Mouse (Mus musculus) hindbrain, embryonic 12.5 days (tissue): Measurements from ENCODE around the gene Camta1. TPM values are rescaled to one million over a fixed set of nuclear protein-coding genes. Genes with fewer than 3 reads are reported as not detected.
A peak's percentile ranks its signal among the peaks of the same experiment; 100 is the strongest.

Experiments
- ATAC-seq: fragments of 200-750 bp; cut with Nextera tagmentation; 2 replicates; pipeline ENCODE4 v1.8.0; 2017; ENCODE audit warnings: moderate TSS enrichment; ENCODE audit not compliant: low FRiP score
- H3K27ac ChIP-seq: fragments of 300-500 bp; sonication (generic); 2 replicates; pipeline ENCODE4 v1.5.1; 2016; ENCODE audit warnings: mild to moderate bottlenecking
- H3K27me3 ChIP-seq: fragments of 300-500 bp; sonication (generic); 2 replicates; pipeline ENCODE4 v1.6.1; 2016; ENCODE audit warnings: mild to moderate bottlenecking
- H3K36me3 ChIP-seq: fragments of 300-500 bp; sonication (generic); 2 replicates; pipeline ENCODE4 v1.6.1; 2016; ENCODE audit warnings: mild to moderate bottlenecking
- H3K4me1 ChIP-seq: fragments of 300-500 bp; sonication (generic); 2 replicates; pipeline ENCODE4 v1.6.1; 2016
- H3K4me2 ChIP-seq: fragments of 300-500 bp; sonication (generic); replicated peaks from 2 replicates; pipeline ENCODE4 v1.6.1; 2016; ENCODE audit warnings: mild to moderate bottlenecking
- H3K4me3 ChIP-seq: fragments of 300-500 bp; sonication (generic); 2 replicates; pipeline ENCODE4 v1.5.1; 2016; ENCODE audit warnings: mild to moderate bottlenecking
- H3K9ac ChIP-seq: fragments of 300-500 bp; sonication (generic); 2 replicates; pipeline ENCODE4 v1.6.1; 2016; ENCODE audit warnings: mild to moderate bottlenecking, moderate library complexity
- H3K9me3 ChIP-seq: fragments of 300-500 bp; sonication (generic); replicated peaks from 2 replicates; pipeline ENCODE4 v1.6.1; 2016; ENCODE audit warnings: mild to moderate bottlenecking
- WGBS: fragments of 180-500 bp; shearing (Covaris S2); methylation state at CpG from one replicate; pipeline ENCODE4 v1.1.7; 2016; 5-methylcytosine and 5-hydroxymethylcytosine counted together
- polyA plus RNA-seq: library from polyadenylated mRNA; unstranded; fragments of >200 nt; fragmentation: Nextera tagmentation; extraction: Ambion mirVana; gene quantifications from 2 replicates; pipeline ENCODE4 v1.2.1, GENCODE M21; 2016

The Camta1 gene
- polyA plus RNA-seq, 1 experiment from 2014 or later: 136 TPM

DNA sequence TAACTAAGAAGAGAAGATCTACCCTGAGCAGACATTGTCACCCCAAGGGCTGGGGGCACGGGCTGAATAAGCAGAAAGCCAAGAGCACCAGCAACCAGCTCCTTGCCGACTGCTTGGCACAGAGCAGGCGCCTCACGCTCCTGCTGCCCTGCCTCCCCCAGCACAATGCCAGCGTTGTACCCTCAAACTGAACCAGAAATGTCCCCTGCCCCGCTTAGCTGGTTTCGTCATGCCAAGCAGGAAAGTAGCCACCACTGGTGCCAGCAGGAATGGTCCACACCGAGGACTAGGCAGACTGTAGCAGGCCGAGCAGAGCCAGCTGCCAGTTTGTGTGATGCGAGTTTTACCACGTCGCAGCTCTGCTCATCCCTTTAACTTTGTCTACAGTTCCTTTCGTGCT is 779.7 kb downstream of the Camta1 start:
- WGBS: 89% methylated on average over 13 of the region's 13 CpGs
- no peaks in the 10 kb centered on the region for H3K9me3 ChIP-seq
- no peak for ATAC-seq
- H3K4me3 ChIP-seq: no peak overlapping the region
- no peaks in the 10 kb centered on the region for H3K27me3 ChIP-seq
- no peaks in the 10 kb centered on the region for H3K4me1 ChIP-seq
- H3K4me2 ChIP-seq: no peak overlapping the region
- H3K36me3 ChIP-seq: peaks cover 92% of the 10 kb centered on the region
- no peak overlapping the region for H3K27ac ChIP-seq
- H3K9ac ChIP-seq: no peak overlapping the region

DNA sequence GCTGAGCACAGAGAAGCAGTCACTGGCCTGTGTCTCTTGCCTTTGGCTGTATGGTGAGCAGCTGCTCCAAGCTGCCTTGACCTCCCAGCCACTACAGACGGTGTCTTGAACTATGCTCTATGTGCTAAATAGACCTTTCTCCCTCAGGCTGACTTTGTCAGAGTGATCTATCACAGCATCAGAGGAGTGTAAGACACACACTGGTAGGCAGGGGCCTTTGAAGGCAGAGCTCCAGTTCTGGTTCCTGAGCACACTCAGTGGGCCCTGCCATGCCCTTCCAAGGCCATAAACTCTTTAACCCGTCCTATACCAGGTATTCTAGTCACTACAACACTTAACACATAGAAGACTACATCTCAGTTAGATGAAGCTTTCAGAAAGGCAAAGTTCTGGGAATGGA is 780.3 kb downstream of the Camta1 start:
- H3K4me2 ChIP-seq: no peak overlapping the region
- no peaks in the 10 kb centered on the region for H3K4me1 ChIP-seq
- WGBS: 68% methylated on average over 2 of the region's 2 CpGs
- no peak overlapping the region for H3K4me3 ChIP-seq
- peaks cover 95% of the 10 kb centered on the region for H3K36me3 ChIP-seq
- H3K27me3 ChIP-seq: no peaks in the 10 kb centered on the region
- ATAC-seq: no peak
- H3K9ac ChIP-seq: no peak overlapping the region
- no peak overlapping the region for H3K27ac ChIP-seq
- no peaks in the 10 kb centered on the region for H3K9me3 ChIP-seq

DNA sequence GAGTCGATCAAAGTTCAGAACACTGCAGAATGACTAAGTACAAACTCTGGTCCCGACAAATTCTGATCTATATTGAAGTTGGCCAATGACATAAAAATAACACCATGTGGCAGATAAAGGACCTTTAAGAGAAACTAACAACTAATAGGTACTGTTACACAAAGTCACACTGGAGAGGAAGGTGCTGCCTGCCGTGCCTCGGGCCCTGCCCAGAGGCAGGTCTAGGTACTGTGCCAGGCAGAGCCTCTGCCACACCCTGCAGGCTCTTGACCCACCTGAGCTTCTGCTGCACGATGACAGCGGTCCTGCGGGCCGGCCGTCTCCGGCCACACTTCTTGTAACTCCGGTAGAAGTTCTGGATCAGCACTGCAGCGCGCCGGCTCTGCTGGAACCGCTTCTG is 786.9 kb downstream of the Camta1 start:
- ATAC-seq: no peak
- Histone ChIP-seq H3K27ac (no peak overlapping the region), H3K4me1 (no peaks in the 10 kb centered on the region), H3K36me3 (peaks cover 94% of the 10 kb centered on the region), H3K9me3 (no peaks in the 10 kb centered on the region), H3K9ac (no peak overlapping the region), H3K4me2 (no peak overlapping the region), H3K27me3 (no peaks in the 10 kb centered on the region), H3K4me3 (no peak overlapping the region)
- 95% methylated on average over 15 of the region's 15 CpGs for WGBS

DNA sequence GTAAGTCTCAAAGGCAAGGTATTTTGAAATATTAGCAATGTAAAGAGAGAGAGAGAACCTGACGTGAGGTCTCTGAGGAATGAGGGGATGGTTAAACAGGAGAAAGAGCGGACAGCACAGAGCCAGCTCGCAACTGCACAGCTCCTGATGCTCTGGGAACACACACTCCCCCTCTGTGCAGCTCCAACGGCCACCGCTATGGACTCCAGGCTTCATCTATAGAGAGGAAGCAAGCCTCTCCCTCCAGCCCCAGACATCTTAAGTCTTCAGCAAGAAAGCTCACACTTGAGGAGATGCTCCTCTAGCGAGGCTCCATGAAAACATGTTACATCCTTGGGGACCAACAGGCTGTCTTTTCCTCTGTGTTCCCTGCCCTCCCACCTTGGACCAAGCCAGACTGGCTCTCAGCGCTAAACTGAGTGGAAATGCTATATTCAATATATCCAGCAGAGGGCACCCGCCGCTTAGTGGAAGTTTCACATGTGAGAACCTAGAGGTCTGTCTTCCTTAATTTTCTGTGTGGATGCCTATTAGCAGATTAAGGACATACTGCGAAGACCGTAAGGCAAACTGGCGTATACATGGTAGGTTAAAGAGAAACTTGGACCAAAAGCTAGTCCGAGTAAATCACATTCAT is 788.5 kb downstream of the Camta1 start:
- H3K9ac ChIP-seq: no peak overlapping the region
- WGBS: 64% methylated on average over 13 of the region's 13 CpGs
- H3K27me3 ChIP-seq: no peaks in the 10 kb centered on the region
- ATAC-seq: peak; percentile 54
- H3K4me2 ChIP-seq: no peak overlapping the region
- H3K9me3 ChIP-seq: no peaks in the 10 kb centered on the region
- no peak overlapping the region for H3K27ac ChIP-seq
- no peaks in the 10 kb centered on the region for H3K4me1 ChIP-seq
- H3K4me3 ChIP-seq: no peak overlapping the region
- H3K36me3 ChIP-seq: peaks cover 94% of the 10 kb centered on the region

DNA sequence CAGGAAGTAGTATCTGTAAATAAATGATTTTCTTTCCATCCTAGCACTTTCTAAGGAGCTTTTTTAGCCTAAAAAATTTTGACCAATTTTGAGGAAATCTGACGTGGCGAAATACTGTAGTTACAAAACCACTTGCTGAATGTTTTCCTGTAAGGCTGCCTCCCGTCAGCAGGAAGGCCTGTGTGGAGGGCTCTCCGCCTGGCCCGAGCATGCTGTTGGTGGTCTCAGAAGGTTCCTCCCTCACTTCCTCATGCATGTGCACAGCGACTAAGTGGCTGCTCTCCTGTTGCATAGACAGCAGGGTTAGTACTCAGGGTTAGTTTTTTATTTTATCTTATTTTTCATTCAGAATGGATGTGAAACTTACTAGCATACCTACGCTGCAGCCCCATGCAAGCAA is 790.7 kb downstream of the Camta1 start:
- H3K4me3 ChIP-seq: no peak overlapping the region
- H3K4me1 ChIP-seq: no peaks in the 10 kb centered on the region
- H3K4me2 ChIP-seq: no peak overlapping the region
- no peaks in the 10 kb centered on the region for H3K9me3 ChIP-seq
- no peaks in the 10 kb centered on the region for H3K27me3 ChIP-seq
- no peak for ATAC-seq
- 87% methylated on average over 7 of the region's 7 CpGs for WGBS
- H3K9ac ChIP-seq: no peak overlapping the region
- no peak overlapping the region for H3K27ac ChIP-seq
- peaks cover 93% of the 10 kb centered on the region for H3K36me3 ChIP-seq

DNA sequence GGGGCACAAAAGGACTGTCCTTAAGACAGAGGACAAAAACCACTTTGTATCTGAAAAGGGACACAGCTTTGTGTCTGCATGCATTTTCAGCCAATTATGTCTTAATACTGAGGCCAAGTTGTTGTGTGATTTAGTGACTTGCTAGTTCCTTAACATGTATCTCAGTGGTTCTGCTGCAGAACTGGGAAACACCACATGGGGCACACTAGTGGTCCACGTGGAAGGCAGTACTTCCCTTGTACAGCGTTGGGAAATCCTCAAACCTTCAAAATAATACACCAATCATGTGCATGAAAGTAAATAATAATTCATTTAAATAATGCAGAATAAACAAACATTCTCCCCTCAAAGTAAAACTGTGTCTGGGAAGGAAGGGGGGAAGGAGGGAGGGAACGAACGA is 792.9 kb downstream of the Camta1 start:
- no peak for ATAC-seq
- 81% methylated on average over 4 of the region's 4 CpGs for WGBS
- H3K9ac ChIP-seq: no peak overlapping the region
- peaks cover 77% of the 10 kb centered on the region for H3K36me3 ChIP-seq
- H3K27me3 ChIP-seq: no peaks in the 10 kb centered on the region
- H3K27ac ChIP-seq: no peak overlapping the region
- no peak overlapping the region for H3K4me2 ChIP-seq
- H3K9me3 ChIP-seq: no peaks in the 10 kb centered on the region
- H3K4me3 ChIP-seq: no peak overlapping the region
- H3K4me1 ChIP-seq: no peaks in the 10 kb centered on the region

DNA sequence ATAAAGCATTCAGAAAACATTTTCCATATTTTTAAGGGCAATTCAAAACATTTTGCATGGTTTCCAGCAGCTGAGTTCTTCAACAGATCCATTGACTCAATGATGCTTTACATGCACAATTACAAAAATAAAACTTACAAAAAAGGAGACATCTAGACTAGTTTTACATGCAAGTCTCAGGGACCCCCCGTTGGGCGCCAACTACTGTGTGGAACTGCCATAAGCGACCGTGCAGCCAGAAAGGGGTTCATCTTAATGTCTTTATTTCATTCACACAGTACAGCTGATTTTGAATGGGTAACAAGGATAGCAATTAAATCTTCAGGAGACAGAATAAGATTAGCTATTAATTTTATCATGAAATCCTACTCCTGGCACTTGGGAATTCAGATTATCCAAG is 802.1 kb downstream of the Camta1 start:
- Histone ChIP-seq H3K9me3 (no peaks in the 10 kb centered on the region), H3K27me3 (no peaks in the 10 kb centered on the region), H3K4me1 (peaks cover 16% of the 10 kb centered on the region), H3K9ac (no peak overlapping the region), H3K27ac (no peak overlapping the region), H3K36me3 (peaks cover 28% of the 10 kb centered on the region), H3K4me2 (no peak overlapping the region), H3K4me3 (no peak overlapping the region)
- WGBS: 91% methylated on average over 4 of the region's 4 CpGs
- ATAC-seq: no peak

DNA sequence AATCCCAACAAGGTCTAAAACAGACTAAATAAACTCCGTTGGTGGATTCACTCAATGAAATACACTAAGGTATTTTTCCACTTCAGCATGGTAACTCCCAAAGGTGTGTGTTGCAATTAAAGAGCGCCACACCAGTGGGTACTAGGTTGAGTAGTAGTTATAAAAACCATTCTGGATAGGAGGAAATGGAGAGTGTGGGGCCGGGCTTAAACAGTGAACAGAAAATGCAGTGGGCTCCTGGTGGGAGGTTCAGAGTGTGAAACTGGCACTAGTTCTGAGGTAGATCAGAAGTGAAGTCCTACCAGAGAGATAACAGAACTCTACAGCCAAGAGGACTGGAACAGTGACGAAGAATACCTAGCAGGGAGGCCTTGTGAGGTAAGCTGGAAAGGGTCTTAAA is 803.0 kb downstream of the Camta1 start:
- Histone ChIP-seq H3K36me3 (peaks cover 32% of the 10 kb centered on the region), H3K4me3 (peak overlapping the region; percentile 77; the same call in 1 of the 2 replicates), H3K27me3 (no peaks in the 10 kb centered on the region), H3K4me2 (peak overlapping the region; percentile 65), H3K27ac (peak overlapping the region; percentile 90; the same call in 1 of the 2 replicates), H3K9ac (peak overlapping the region; percentile 95), H3K9me3 (no peaks in the 10 kb centered on the region), H3K4me1 (peaks cover 16% of the 10 kb centered on the region)
- 79% methylated on average over 4 of the region's 4 CpGs for WGBS
- no peak for ATAC-seq

DNA sequence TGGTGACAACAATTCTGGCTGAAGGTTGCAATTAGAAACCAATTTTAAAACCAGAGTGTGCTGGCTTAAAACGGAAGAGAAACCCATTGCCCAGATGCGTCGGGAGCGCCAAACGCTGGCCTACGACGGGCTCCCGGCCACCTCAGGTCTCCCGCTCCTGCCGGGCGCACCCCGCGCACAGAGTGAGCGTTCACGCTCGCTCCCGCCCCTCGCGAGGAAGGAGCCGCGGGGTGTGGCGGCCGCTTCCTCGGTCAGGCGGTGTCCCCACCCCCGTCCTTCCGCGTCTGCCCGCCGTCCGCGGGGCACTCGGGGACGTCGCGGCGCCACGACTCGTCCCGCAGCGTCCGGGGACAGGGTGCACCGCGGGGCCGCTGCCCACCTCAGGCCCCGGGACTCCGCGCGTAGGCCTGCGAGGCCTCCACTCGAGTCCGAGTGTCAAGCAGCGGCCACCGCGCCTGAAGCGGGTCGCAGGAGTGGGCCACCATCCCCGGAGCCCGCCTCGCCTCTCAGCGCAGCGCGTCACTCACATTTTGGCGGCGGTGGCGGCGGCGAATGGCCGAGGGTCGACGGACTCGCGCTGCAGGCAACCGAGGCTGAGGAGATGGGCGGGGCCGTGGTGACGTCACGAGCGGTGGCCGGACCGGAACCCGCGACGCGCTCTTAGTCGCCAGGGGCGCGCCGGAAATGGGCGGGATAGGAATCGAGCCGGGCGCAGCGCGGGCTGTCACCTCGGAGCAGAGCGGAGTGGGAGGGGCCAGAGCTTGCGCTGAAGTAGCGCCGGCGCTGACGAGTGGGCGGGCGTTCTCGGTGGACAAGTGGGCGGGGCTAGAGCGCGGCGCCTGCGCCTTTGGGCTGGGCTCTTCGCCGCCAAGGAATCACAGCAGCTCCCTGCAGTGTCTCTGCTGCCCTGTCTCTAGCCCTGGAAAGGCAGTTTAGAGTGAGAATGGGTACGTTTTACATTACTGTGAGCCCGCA is 804.0 kb downstream of the Camta1 start, which contains the start of gene Vamp3:
Gene Vamp3 (minus strand): TSS at position 617 of the 975 bp plus-strand sequence.
- Histone ChIP-seq H3K4me3 (peak within 1 kb of the TSS; percentile 77), H3K9me3 (no peaks in the 10 kb centered on the region), H3K36me3 (peaks cover 23% of the 10 kb centered on the region), H3K4me1 (peaks cover 16% of the 10 kb centered on the region), H3K27me3 (no peaks in the 10 kb centered on the region), H3K9ac (peak within 1 kb of the TSS; percentile 95), H3K4me2 (peak within 1 kb of the TSS; percentile 65), H3K27ac (peak within 1 kb of the TSS; percentile 90)
- ATAC-seq: peak; percentile 99
- under 1% methylated on average over 109 of the region's 114 CpGs for WGBS

DNA sequence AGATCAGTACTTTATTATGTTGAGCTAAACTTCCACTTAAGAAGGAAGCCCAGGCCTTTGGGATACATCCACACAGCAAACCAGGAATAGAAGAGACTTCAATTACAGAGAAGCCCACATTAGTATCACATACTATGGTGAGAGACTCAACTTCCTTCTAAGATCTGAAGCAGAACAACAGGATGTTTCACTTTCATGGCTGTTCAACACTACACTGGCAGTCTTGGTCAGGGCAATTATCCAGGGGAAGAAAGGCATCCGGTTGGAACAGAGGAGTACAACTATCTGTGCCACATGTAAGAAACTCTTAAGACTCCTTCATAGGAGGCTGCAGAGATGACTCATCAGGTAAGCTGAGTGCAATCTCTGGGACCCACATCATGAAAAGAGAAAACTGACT is 810.5 kb downstream of the Camta1 start:
- WGBS: 85% methylated on average over 1 of the region's 1 CpGs
- Histone ChIP-seq H3K4me3 (no peak overlapping the region), H3K27me3 (no peaks in the 10 kb centered on the region), H3K36me3 (peaks cover 53% of the 10 kb centered on the region), H3K9me3 (no peaks in the 10 kb centered on the region), H3K4me1 (peaks cover 3% of the 10 kb centered on the region), H3K9ac (no peak overlapping the region), H3K27ac (no peak overlapping the region), H3K4me2 (no peak overlapping the region)
- no peak for ATAC-seq

DNA sequence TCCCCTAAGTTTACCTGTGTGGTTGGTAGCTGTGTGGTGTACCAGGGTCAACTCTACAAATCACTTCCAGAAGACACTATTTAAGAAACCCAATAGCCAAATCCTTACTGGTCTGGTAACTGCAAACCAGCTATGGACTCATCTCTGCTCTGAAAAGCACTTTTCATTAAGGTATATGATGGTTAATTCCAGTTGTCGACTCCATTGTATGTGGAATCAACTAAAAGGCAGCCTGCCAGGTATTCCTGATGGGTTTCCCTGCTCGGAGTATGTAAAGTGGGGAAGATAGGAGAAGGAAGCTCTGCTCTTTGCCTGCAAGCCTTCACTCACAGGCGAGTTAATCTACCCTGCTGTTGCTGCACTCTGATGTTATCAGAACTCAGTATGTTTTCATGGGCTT is 815.2 kb downstream of the Camta1 start:
- H3K27ac ChIP-seq: no peak overlapping the region
- H3K9me3 ChIP-seq: no peaks in the 10 kb centered on the region
- WGBS: 92% methylated on average over 3 of the region's 3 CpGs
- no peak overlapping the region for H3K4me2 ChIP-seq
- no peak overlapping the region for H3K4me3 ChIP-seq
- no peak for ATAC-seq
- peaks cover 11% of the 10 kb centered on the region; the same call in 1 of the 2 replicates for H3K27me3 ChIP-seq
- peaks cover 11% of the 10 kb centered on the region for H3K4me1 ChIP-seq
- H3K9ac ChIP-seq: no peak overlapping the region
- H3K36me3 ChIP-seq: peaks cover 32% of the 10 kb centered on the region

DNA sequence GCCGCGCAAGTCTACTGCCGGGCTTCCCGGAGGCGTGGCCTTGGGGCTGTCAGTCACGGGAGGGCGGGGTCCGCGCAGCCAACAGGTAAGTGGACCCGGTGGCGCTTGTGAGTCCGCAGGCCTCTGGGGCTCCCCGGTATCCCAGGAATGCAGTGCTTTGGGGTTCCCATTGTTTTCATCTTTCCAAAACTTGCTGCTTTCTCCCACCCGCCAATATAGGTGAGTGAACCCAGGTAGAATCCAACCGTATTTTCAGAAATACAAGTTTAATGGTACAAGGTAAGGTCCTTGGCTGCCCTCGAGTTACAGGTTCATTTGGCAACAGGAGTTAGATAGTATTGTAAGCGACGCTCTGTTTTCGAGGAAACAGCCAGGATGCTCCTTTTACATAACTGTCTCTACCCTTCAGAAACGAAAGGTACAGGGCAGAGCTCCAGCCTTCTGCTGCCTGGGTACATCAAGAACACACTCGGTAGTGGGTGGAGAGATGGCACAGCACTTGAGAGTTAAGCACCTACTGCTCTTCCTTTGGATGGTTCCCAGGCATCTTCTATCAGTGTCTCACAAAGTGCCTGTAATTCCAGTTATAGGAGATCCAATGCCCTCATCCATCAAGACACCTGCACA is 816.6 kb downstream of the Camta1 start:
- H3K9ac ChIP-seq: peak overlapping the region; percentile 43; the same call in 1 of the 2 replicates
- 6% methylated on average over 21 of the region's 21 CpGs for WGBS
- H3K27ac ChIP-seq: peak overlapping the region; percentile 23; the same call in 1 of the 2 replicates
- peaks cover 11% of the 10 kb centered on the region for H3K4me1 ChIP-seq
- no peaks in the 10 kb centered on the region for H3K9me3 ChIP-seq
- H3K4me2 ChIP-seq: peak overlapping the region; percentile 92
- H3K36me3 ChIP-seq: peaks cover 21% of the 10 kb centered on the region; the same call in 1 of the 2 replicates
- peaks cover 11% of the 10 kb centered on the region; the same call in 1 of the 2 replicates for H3K27me3 ChIP-seq
- no peak for ATAC-seq
- peak overlapping the region; percentile 54 for H3K4me3 ChIP-seq
